Mouse (Mus musculus): Measurements from ENCODE around the gene Drap1.
"Not testable (repeated sequence)": the region's sequence is repeated elsewhere in the genome, so short reads cannot be mapped to it uniquely, and the experiment has no call there.

Gene Drap1

GRCm38 (mm10) chr19:5419630-5420029, 5.1 kb downstream of the Drap1 start:
- DNase-seq: no peak

GRCm38 (mm10) chr19:5418750-5419466, 5.9 kb downstream of the Drap1 start:
- no peak for DNase-seq

- no peak for DNase-seq
Observed at GRCm38 (mm10) chr19:5414534-5414957, 10.2 kb downstream of the Drap1 start.

GRCm38 (mm10) chr19:5413840-5414239, 10.9 kb downstream of the Drap1 start:
- DNase-seq: no peak

- DNase-seq: no peak
Observed at GRCm38 (mm10) chr19:5411961-5412360, 12.8 kb downstream of the Drap1 start.

- DNase-seq: no peak
Observed at GRCm38 (mm10) chr19:5410641-5411040, 14.1 kb downstream of the Drap1 start.

- no peak for DNase-seq
Observed at GRCm38 (mm10) chr19:5409068-5409467, 15.7 kb downstream of the Drap1 start.

- DNase-seq: no peak
Observed at GRCm38 (mm10) chr19:5408057-5409001, 16.4 kb downstream of the Drap1 start.

GRCm38 (mm10) chr19:5407133-5407532, 17.6 kb downstream of the Drap1 start:
- peak; percentile 73 to 75 for DNase-seq

- DNase-seq: peak; percentile 59
Observed at GRCm38 (mm10) chr19:5406531-5407126, 18.1 kb downstream of the Drap1 start.

- DNase-seq: no peak
Observed at GRCm38 (mm10) chr19:5405924-5406323, 18.9 kb downstream of the Drap1 start.

- DNase-seq: no peak
Observed at GRCm38 (mm10) chr19:5402293-5402692, 22.5 kb downstream of the Drap1 start, which contains the start of gene Tsga10ip. Gene Tsga10ip, minus strand, starts transcription at chr19:5402526.

GRCm38 (mm10) chr19:5401073-5401472, 23.7 kb downstream of the Drap1 start:
- not testable (repeated sequence) for DNase-seq

GRCm38 (mm10) chr19:5395371-5395770, 29.4 kb downstream of the Drap1 start:
- no peak for DNase-seq

GRCm38 (mm10) chr19:5394168-5394567, 30.6 kb downstream of the Drap1 start:
- DNase-seq: peak; percentile 61 to 67

GRCm38 (mm10) chr19:5392892-5393291, 31.9 kb downstream of the Drap1 start:
- peak; percentile 64 to 73 for DNase-seq

- DNase-seq: no peak
Observed at GRCm38 (mm10) chr19:5390416-5390815, 34.4 kb downstream of the Drap1 start.

- no peak for DNase-seq
Observed at GRCm38 (mm10) chr19:5389647-5390046, 35.1 kb downstream of the Drap1 start.

- DNase-seq: peak; percentile 96 to 97
Observed at GRCm38 (mm10) chr19:5388588-5389242, 36.1 kb downstream of the Drap1 start, which contains the start of gene Sart1. Gene Sart1, minus strand, starts transcription at chr19:5388703.

- peak in 1 of 2 experiments; percentile 25 for DNase-seq
Observed at GRCm38 (mm10) chr19:5388011-5388441, 36.8 kb downstream of the Drap1 start.

GRCm38 (mm10) chr19:5384715-5385114, 40.1 kb downstream of the Drap1 start:
- DNase-seq: no peak

GRCm38 (mm10) chr19:5383326-5383725, 41.5 kb downstream of the Drap1 start:
- DNase-seq: no peak

- no peak for DNase-seq
Observed at GRCm38 (mm10) chr19:5377446-5377845, 47.3 kb downstream of the Drap1 start.

Measured in cerebellum, adult 18-20 months (tissue).